Mouse (Mus musculus) stomach, postnatal 0 days (tissue): ENCODE measurements around the gene Ndufa8.

Source experiments
- CTCF ChIP-seq: IDR thresholded peaks from 2 replicates; pipeline ENCODE4 v1.5.1; 2016; ENCODE audit warnings: antibody characterized with exemption, low read depth, mild to moderate bottlenecking, moderate library complexity
- EP300 ChIP-seq: optimal IDR thresholded peaks from 2 replicates; pipeline ENCODE3; 2016; ENCODE audit warnings: antibody characterized with exemption

DNA sequence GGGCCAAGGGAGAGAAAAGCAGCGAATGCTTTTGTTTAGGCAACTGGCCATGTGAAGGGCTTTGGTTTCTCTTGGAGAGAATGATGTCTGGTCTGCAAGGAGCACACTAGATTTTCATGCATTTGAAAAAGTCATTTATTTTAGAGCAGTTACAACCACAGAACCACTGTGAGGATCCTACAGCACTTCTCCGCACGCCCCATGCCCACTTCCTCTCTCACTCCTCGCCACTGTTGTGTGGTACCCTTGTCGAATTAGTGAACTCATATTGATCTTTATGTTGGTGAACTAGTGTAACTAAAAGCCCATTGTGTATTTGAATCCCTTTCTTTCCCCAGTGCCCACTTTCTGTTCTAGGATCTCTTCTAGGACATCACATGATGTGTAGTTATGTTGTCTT, 26.0 kb upstream of the Ndufa8 start:
- TF ChIP-seq CTCF (no peak), EP300 (no peak)
